Mouse (Mus musculus): Measurements from ENCODE around the gene Orai1.
"Not testable (repeated sequence)": the region's sequence is repeated elsewhere in the genome, so short reads cannot be mapped to it uniquely, and the experiment has no call there.

The Orai1 gene

DNA sequence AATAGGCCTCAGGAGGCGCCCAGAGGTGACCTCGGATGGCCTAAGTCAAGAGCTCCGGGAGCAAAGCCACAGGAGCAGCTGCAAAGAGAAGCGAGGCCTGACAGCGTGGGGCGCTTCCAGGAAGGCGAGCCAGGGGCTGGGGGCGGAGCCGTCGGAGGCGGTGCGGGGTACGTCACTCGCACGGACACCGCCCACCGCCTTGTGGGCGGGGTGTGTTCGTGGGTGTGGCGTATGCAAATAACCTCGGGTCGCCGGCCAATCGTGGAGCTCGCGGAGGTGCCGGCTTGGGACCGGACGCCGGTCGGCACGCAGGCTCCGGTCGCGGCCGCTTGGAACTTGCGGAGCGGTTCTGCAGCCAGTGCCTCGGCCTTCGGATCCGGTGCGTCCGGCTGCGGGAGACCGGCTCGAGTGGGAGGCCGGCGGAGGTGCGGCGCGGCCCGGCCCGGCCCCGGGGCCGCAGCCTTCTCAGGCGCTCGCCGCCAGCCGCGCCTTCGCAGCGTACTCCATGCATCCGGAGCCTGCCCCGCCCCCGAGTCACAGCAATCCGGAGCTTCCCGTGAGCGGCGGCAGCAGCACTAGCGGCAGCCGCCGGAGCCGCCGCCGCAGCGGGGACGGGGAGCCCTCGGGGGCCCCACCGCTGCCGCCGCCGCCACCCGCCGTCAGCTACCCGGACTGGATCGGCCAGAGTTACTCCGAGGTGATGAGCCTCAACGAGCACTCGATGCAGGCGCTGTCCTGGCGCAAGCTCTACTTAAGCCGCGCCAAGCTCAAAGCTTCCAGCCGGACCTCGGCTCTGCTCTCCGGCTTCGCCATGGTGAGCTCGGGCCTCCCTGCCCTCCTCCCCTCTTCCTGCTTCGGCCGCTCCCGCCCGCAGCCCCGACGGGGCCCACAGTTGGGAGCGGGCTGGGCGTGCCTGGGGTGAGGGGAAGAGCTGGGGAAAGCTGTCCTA, at the start of gene Orai1:
Gene Orai1 (plus strand): TSS at position 322 of the 949 bp plus-strand sequence.
- DNase-seq (ENCODE audit: low spot score), result peak; percentile 97

DNA sequence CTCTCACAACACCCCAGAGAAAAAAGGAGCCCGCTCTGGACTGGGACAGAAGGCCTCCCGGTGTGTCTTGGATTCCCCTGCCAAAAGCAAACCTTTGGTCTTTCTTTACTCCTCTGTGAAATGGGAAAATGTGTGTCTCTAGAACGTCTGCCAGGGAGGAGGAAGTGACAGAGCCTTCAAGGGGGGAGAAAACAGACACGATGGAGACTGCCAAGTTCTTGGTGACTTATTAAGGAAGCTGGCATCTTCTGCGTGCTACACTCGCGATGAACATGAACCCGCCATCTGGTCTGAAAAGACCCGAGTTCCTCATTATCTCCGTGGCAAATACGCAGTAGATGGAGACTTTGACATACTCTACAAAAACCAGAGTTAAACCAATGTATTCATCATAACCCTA, 49.4 kb upstream of the Orai1 start:
- DNase-seq (ENCODE audit: low spot score), result no peak

- peak; percentile 66 for DNase-seq (ENCODE audit: low spot score)
Observed at GRCm38 (mm10) chr5:122968322-122968721, 46.6 kb upstream of the Orai1 start.

DNA sequence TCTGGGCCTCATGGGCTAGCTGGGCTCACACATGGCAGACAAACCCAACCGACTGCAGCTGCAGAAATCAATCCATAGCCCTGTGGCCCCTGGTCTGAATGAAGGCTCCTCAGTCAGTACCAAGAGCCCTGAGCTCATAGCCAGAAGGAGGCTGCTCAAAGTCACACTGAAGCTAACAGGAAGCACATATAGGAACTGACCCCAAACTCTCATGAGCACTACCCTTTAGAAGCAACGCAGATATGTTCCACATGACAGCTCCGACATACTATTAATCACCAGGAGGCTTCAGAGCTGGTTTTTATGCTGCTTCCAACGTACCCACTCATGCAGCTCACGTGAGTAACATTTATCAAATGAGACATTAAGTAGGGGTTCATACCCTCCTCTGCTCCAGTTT, 44.8 kb upstream of the Orai1 start:
- DNase-seq (ENCODE audit: low spot score), result no peak

GRCm38 (mm10) chr5:122971438-122971837, 43.4 kb upstream of the Orai1 start:
- DNase-seq (ENCODE audit: low spot score), result no peak

DNA sequence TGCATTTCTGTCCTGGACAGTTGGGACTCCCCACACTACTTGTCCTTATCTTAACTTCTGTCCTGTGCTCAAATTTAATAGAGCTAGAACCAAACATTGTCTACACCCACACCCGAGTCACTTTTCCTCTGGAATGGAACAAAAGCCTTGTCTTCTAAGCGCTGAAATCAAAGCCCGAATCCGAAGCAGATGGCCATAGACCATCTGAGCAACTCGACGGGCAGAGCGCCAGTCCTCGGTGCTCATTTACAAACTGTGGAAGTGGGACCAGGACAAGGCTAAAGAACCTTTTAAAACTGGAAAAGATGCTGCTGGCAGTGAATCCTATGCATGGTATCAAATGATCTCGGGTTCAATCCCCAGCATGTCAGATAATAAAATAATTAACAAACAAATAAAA, 42.8 kb upstream of the Orai1 start:
- DNase-seq (ENCODE audit: low spot score), result no peak

GRCm38 (mm10) chr5:122974701-122975100, 40.2 kb upstream of the Orai1 start:
- DNase-seq (ENCODE audit: low spot score), result not testable (repeated sequence)

DNA sequence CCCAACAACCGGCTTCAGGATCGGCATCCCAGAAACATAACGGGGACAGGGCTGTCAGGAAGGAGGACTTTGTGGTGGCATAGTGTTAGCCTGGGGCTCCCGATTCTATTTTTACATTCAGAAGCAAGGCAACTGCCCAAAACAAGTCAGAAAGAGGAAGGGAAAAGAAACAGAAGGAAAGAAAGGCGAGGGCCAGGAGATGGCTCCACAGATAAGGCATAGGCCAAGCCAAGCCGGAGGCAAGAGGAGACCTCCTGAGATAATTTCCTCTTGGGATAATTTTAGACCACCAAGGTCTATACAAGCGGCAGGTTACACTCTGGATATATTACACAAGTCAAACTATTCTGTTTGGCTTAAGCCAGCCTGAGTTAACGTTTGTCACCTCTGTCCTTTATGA, 35.9 kb upstream of the Orai1 start:
- DNase-seq (ENCODE audit: low spot score), result no peak

- no peak for DNase-seq (ENCODE audit: low spot score)
Observed at GRCm38 (mm10) chr5:122984483-122984882, 30.4 kb upstream of the Orai1 start.

DNA sequence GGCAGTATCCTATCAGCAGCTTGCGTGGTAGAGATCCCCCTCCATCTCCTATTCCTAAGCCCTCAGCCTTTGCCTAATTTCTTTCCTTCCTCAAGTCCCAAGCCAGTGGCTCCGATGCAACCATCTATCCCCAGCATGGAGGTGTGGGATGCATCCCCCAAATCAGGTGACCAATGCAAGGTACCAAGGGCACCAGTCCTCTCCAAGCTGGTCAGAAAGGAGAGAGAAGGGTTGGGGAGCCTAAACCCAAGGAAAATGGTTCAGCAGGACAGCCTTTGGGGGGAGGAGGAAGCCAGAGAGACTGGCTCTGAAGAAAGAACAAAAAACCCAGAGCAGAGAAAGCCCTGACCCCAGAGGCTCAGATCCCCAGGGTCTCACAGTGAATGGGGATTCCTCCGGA, 29.6 kb upstream of the Orai1 start:
- DNase-seq (ENCODE audit: low spot score), result no peak

- DNase-seq (ENCODE audit: low spot score), result no peak
Observed at GRCm38 (mm10) chr5:122986091-122986493, 28.8 kb upstream of the Orai1 start.

GRCm38 (mm10) chr5:122987211-122988020, 27.5 kb upstream of the Orai1 start:
- no peak for DNase-seq (ENCODE audit: low spot score)

- DNase-seq (ENCODE audit: low spot score), result no peak
Observed at GRCm38 (mm10) chr5:122988021-122988751, 26.7 kb upstream of the Orai1 start.

GRCm38 (mm10) chr5:122989001-122989525, 25.8 kb upstream of the Orai1 start:
- DNase-seq (ENCODE audit: low spot score), result peak; percentile 62

GRCm38 (mm10) chr5:122989551-122990330, 25.1 kb upstream of the Orai1 start, which contains the start of gene Kdm2b:
Gene Kdm2b, minus strand, starts transcription at chr5:122989823.
- no peak for DNase-seq (ENCODE audit: low spot score)

- DNase-seq (ENCODE audit: low spot score), result no peak
Observed at GRCm38 (mm10) chr5:122990411-122991160, 24.3 kb upstream of the Orai1 start.

DNA sequence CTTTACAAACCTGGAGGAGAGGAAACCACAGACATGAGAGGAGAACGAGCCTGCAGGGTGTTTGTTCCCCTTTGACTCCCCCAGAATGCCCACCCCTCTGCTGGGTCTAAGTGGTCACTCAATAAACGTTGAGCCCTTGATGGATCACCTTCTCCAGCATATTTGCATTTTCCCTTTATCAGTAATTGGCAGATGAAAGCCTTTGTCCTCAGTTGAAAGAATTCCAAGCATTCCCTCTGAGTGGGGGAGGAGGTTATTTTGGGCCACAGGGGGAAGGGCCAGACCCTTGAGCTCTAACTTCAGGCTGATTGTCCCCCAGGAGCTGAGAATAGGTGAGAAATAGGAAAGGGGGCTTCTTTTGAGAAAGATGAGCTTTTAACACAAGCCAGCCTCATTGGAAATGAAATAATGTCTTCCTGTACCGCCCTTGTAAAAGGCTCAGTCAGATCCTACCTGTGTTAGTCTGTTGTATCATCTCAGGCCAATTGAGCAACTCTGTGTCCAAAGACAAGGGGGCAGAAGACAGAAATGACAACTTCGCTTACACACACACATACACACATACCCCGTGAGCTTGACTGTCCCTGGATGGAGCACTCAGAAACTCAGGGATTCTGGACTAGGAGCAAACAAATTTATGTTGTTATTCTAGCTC, 23.4 kb upstream of the Orai1 start:
- DNase-seq (ENCODE audit: low spot score), result no peak

DNA sequence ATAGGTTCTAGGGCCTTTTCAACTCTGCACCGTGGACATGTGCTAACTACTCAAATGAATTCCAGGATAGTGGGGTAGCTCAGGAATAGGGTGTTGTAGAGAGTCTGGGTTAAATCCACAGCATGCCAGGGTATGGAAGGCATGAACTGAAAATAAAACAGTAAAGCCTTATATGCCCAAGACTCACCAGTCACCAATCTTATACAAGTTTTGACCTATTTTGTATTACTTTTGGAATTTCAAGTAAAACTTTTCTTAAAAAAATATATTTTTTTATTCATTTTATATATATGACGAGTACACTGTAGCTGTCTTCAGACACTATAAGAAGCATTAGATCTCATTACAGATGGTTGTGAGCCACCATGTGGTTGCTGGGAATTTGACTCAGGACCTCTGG, 21.1 kb upstream of the Orai1 start:
- DNase-seq (ENCODE audit: low spot score), result no peak

DNA sequence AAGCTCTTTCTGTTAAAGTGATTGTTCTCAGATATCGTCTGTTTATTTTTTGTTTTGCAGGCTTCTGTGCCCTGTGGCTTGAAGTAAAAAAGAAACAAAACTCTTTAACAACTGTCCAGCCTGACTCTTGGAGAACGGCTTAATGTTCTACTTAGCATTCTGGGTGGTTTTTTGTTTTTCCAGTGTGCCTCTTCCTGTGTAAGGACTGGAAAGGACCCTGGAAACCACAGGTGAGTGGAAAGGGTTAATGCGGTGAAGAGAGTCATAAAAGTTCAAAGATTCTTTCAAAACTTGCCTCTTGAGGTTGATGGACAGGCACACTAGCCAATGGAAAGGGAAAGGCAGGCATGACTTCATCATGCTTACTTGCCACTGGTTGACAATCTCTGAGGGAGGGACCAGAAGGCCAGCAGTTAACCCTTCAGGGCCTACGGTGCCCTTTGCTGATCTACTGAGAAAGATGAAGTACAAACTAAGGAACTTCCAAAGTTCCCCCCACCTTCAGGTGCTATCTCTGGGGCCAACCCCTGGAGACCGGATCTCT, 20.5 kb upstream of the Orai1 start:
- peak; percentile 93 for DNase-seq (ENCODE audit: low spot score)

DNA sequence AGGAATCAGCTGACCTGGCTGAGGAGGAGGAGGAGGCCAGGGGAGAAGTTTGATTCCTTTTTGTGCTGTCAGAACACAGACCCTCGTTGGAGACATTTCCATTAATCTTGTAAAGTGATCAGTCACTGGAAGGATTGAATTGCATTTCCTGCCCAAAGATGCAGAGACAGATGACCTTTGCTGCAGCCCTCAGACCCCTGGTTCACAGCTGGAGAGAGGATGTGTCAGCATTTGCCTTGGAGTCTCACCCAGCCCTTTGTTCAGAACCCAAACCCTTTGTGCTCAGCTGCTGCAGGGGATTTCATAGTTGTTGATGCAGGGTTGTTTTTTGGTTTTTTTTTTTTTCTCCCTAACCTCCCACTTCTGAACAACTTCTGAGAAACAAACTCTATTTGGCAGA, 20.0 kb upstream of the Orai1 start:
- DNase-seq (ENCODE audit: low spot score), result no peak
